Mouse (Mus musculus): Measurements from ENCODE around the gene Camk2g.

The Camk2g gene

GRCm38 (mm10) chr14:20793758-20794531 lies at the start of gene Camk2g:
Gene Camk2g, minus strand, starts transcription at chr14:20794088.
- peak; percentile 81 for DNase-seq

GRCm38 (mm10) chr14:20842629-20843028 lies 48.7 kb upstream of the Camk2g start:
- DNase-seq: peak; percentile 44

GRCm38 (mm10) chr14:20841526-20841925 lies 47.6 kb upstream of the Camk2g start:
- no peak for DNase-seq

- DNase-seq: peak; percentile 26
Measured at GRCm38 (mm10) chr14:20837681-20838080, 43.8 kb upstream of the Camk2g start.

GRCm38 (mm10) chr14:20836905-20837376 lies 43.1 kb upstream of the Camk2g start:
- peak; percentile 35 for DNase-seq

GRCm38 (mm10) chr14:20836171-20836904 lies 42.5 kb upstream of the Camk2g start, which contains the start of gene Plau:
Gene Plau, plus strand, starts transcription at chr14:20836660.
- DNase-seq: peak; percentile 90

- DNase-seq: peak; percentile 24
Measured at GRCm38 (mm10) chr14:20834136-20834535, 40.2 kb upstream of the Camk2g start.

GRCm38 (mm10) chr14:20833525-20833924 lies 39.6 kb upstream of the Camk2g start:
- no peak for DNase-seq

- DNase-seq: no peak
Measured at GRCm38 (mm10) chr14:20831915-20832314, 38.0 kb upstream of the Camk2g start.

GRCm38 (mm10) chr14:20831141-20831910 lies 37.4 kb upstream of the Camk2g start:
- peak; percentile 24 for DNase-seq

- peak; percentile 25 for DNase-seq
Measured at GRCm38 (mm10) chr14:20829523-20830366, 35.9 kb upstream of the Camk2g start.

- DNase-seq: no peak
Measured at GRCm38 (mm10) chr14:20828524-20828923, 34.6 kb upstream of the Camk2g start.

- no peak for DNase-seq
Measured at GRCm38 (mm10) chr14:20827491-20827890, 33.6 kb upstream of the Camk2g start.

GRCm38 (mm10) chr14:20827061-20827460 lies 33.2 kb upstream of the Camk2g start:
- no peak for DNase-seq

GRCm38 (mm10) chr14:20825516-20825915 lies 31.6 kb upstream of the Camk2g start:
- no peak for DNase-seq

- DNase-seq: no peak
Measured at GRCm38 (mm10) chr14:20824517-20824916, 30.6 kb upstream of the Camk2g start.

- no peak for DNase-seq
Measured at GRCm38 (mm10) chr14:20815448-20815847, 21.6 kb upstream of the Camk2g start.

GRCm38 (mm10) chr14:20811779-20812406 lies 18.0 kb upstream of the Camk2g start:
- no peak for DNase-seq

- DNase-seq: no peak
Measured at GRCm38 (mm10) chr14:20811236-20811635, 17.3 kb upstream of the Camk2g start.

- no peak for DNase-seq
Measured at GRCm38 (mm10) chr14:20809820-20810219, 15.9 kb upstream of the Camk2g start.

- DNase-seq: no peak
Measured at GRCm38 (mm10) chr14:20809349-20809748, 15.5 kb upstream of the Camk2g start.
